Comparison of ENCODE assay signal across 34 mouse cellular contexts in genomic region chr12:32174437-32174836, GRCm38 (mm10).
"Had no signal": no experiment of that assay in that cellular context is flagged by ENCODE, and none has a peak within 500 bp of the region (broad histone marks: within the 10 kb centered on the region; RNA-seq: fewer than 3 reads in every experiment).

No protein-coding gene starts in this region.

- ATAC-seq: hindbrain, embryonic 16.5 days; hindbrain, postnatal 0 days; inflammation-experienced regulatory T-cells, adult 6 months; intestine, embryonic 15.5 days; intestine, embryonic 16.5 days; intestine, postnatal 0 days had no signal

- H3K9ac ChIP-seq: heart, embryonic 12.5 days; heart, embryonic 13.5 days; heart, embryonic 15.5 days; hindbrain, embryonic 12.5 days; hindbrain, embryonic 13.5 days; hindbrain, embryonic 14.5 days; hindbrain, embryonic 15.5 days; intestine, embryonic 15.5 days; kidney, embryonic 15.5 days had no signal

- H3K36me3 ChIP-seq: heart, embryonic 12.5 days; heart, embryonic 13.5 days; heart, embryonic 15.5 days; hindbrain, embryonic 10.5 days; hindbrain, embryonic 12.5 days; hindbrain, embryonic 13.5 days; hindbrain, embryonic 15.5 days; intestine, embryonic 15.5 days; kidney, embryonic 15.5 days had no signal

- H3K27me3 ChIP-seq: heart, embryonic 12.5 days; heart, embryonic 15.5 days; hindbrain, embryonic 12.5 days; hindbrain, embryonic 13.5 days; hindbrain, embryonic 15.5 days; intestine, embryonic 15.5 days; kidney, embryonic 15.5 days had no signal

- H3K27ac ChIP-seq: heart, embryonic 13.5 days; heart, embryonic 15.5 days; hindbrain, embryonic 10.5 days; hindbrain, embryonic 12.5 days; hindbrain, embryonic 13.5 days; hindbrain, embryonic 14.5 days; hindbrain, embryonic 15.5 days; hindbrain, postnatal 0 days; intestine, embryonic 15.5 days; kidney, embryonic 15.5 days; kidney, postnatal 0 days; layer of hippocampus, adult 2 months; left cerebral cortex, adult 2 months had no signal

- H3K4me3 ChIP-seq: heart, embryonic 12.5 days; heart, embryonic 13.5 days; heart, embryonic 15.5 days; hindbrain, embryonic 10.5 days; hindbrain, embryonic 12.5 days; hindbrain, embryonic 13.5 days; hindbrain, embryonic 15.5 days; intestine, embryonic 15.5 days; kidney, embryonic 15.5 days; layer of hippocampus, adult 2 months; left cerebral cortex, adult 2 months had no signal

- H3K4me1 ChIP-seq: heart, embryonic 12.5 days; heart, embryonic 13.5 days; heart, embryonic 15.5 days; hindbrain, embryonic 10.5 days; hindbrain, embryonic 12.5 days; hindbrain, embryonic 13.5 days; hindbrain, embryonic 15.5 days; intestine, embryonic 15.5 days; kidney, embryonic 15.5 days had no signal

- H3K9me3 ChIP-seq: heart, embryonic 12.5 days; heart, embryonic 13.5 days; heart, embryonic 15.5 days; hindbrain, embryonic 10.5 days; hindbrain, embryonic 12.5 days; hindbrain, embryonic 13.5 days; hindbrain, embryonic 15.5 days; intestine, embryonic 15.5 days; kidney, embryonic 15.5 days had no signal

- H3K4me2 ChIP-seq: heart, embryonic 12.5 days; heart, embryonic 13.5 days; heart, embryonic 15.5 days; hindbrain, embryonic 12.5 days; hindbrain, embryonic 13.5 days; hindbrain, embryonic 14.5 days; hindbrain, embryonic 15.5 days; intestine, embryonic 15.5 days; kidney, embryonic 15.5 days had no signal

- DNase-seq: heart, postnatal 10 days; heart, postnatal 14 days; heart, postnatal 36 days; heart, postnatal 4 days; kidney, adult 11 months; kidney, adult 18-20 months; kidney, adult 2 months; kidney, adult 8-10 months; kidney, adult 9 months; kidney, postnatal 10 days; kidney, postnatal 14 days; kidney, postnatal 25 days; kidney, postnatal 36 days; kidney, postnatal 4 days; layer of hippocampus, adult 9-11 months; layer of hippocampus, postnatal 36 days had no signal
